In the genomic region with DNA sequence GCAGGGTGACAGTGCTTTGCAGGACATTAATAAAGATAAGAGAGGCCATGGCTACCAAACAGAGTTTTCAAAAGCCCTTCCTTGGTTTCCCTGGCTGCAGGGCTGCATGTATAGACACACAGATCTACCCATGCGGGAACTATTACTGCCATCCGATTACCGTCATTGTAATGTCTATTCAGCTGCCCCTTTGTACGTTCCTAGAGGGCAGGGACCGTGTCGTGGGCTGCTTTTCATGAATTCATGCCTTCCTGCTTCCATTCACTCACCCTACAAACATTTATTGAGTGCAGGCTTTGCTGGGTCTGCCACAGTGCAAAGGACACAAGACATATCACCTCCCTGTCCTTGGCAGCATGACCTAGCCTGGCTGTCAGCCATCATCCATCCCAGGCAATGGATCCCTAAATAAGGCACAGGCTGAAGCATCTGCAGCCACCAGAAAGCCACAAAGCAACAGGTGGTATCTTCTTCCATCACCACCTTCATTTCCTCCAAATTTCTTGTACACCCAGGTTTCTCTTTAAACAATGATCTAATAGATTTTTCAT, we compare ENCODE assay signal across 16 mouse cellular contexts.
DNase-seq lines count a peak whose midpoint lies in the region; ATAC-seq lines count a peak whose summit lies in the region.
"Had no signal": no experiment of that assay in that cellular context is flagged by ENCODE, and none has a peak within 500 bp of the region (broad histone marks: within the 10 kb centered on the region; RNA-seq: fewer than 3 reads in every experiment).

No protein-coding gene starts in this region.

- H3K9ac ChIP-seq in liver, embryonic 12.5 days = no peak overlapping the region
- no peak overlapping the region for H3K9ac ChIP-seq in liver, embryonic 11.5 days (ENCODE audit: low read depth, low read length)
- H3K9ac ChIP-seq in liver, embryonic 16.5 days (ENCODE audit: low read depth, low read length) = no peak overlapping the region
- H3K9ac ChIP-seq: embryonic facial prominence, embryonic 13.5 days; heart, embryonic 13.5 days had no signal

- intact Hi-C loops in heart, postnatal 36 days (cut with DNase I) = no loop called here

- 69% methylated on average over 6 of the region's 6 CpGs for WGBS in liver, embryonic 12.5 days (ENCODE audit: insufficient replicate concordance)
- 73% methylated on average over 6 of the region's 6 CpGs for WGBS in liver, embryonic 11.5 days
- WGBS in liver, embryonic 16.5 days (ENCODE audit: insufficient replicate concordance) = 55% methylated on average over 6 of the region's 6 CpGs

- H3K9me3 ChIP-seq in liver, embryonic 12.5 days (replicated peaks) = no peaks in the 10 kb centered on the region
- H3K9me3 ChIP-seq in liver, embryonic 11.5 days (ENCODE audit: control insufficient read depth, low read length) = no peaks in the 10 kb centered on the region
- no peaks in the 10 kb centered on the region for H3K9me3 ChIP-seq in liver, embryonic 16.5 days (replicated peaks; ENCODE audit: control insufficient read depth, low read length)
- H3K9me3 ChIP-seq: embryonic facial prominence, embryonic 13.5 days; heart, embryonic 13.5 days; limb, embryonic 10.5 days had no signal

- no peak for ATAC-seq in liver, embryonic 12.5 days
- ATAC-seq in liver, embryonic 11.5 days (replicated peaks; ENCODE audit: low FRiP score) = no peak
- peak; percentile 58; the same call in 1 of the 2 replicates for ATAC-seq in liver, embryonic 16.5 days (ENCODE audit: low read depth)

- H3K4me3 ChIP-seq in liver, embryonic 12.5 days = no peak overlapping the region
- H3K4me3 ChIP-seq in liver, embryonic 11.5 days (ENCODE audit: low read depth, low read length) = no peak overlapping the region
- H3K4me3 ChIP-seq in liver, embryonic 16.5 days (ENCODE audit: low read depth, low read length) = no peak overlapping the region
- H3K4me3 ChIP-seq: embryonic facial prominence, embryonic 13.5 days; heart, embryonic 13.5 days; limb, embryonic 10.5 days had no signal

- peaks cover 9% of the 10 kb centered on the region; the same call in 1 of the 2 replicates for H3K4me1 ChIP-seq in liver, embryonic 12.5 days
- peaks cover 2% of the 10 kb centered on the region; the same call in 1 of the 2 replicates for H3K4me1 ChIP-seq in liver, embryonic 11.5 days (replicated peaks; ENCODE audit: control insufficient read depth, insufficient read depth, low read length)
- no peaks in the 10 kb centered on the region; the same call in 1 of the 2 replicates for H3K4me1 ChIP-seq in liver, embryonic 16.5 days (ENCODE audit: control insufficient read depth, low read depth, low read length)
- H3K4me1 ChIP-seq: embryonic facial prominence, embryonic 13.5 days; heart, embryonic 13.5 days had no signal

- H3K36me3 ChIP-seq in liver, embryonic 12.5 days = no peaks in the 10 kb centered on the region
- H3K36me3 ChIP-seq in liver, embryonic 11.5 days (ENCODE audit: control insufficient read depth, insufficient read depth, low read length) = no peaks in the 10 kb centered on the region
- H3K36me3 ChIP-seq in liver, embryonic 16.5 days (ENCODE audit: control insufficient read depth, insufficient read depth) = no peaks in the 10 kb centered on the region
- H3K36me3 ChIP-seq: embryonic facial prominence, embryonic 13.5 days; heart, embryonic 13.5 days; limb, embryonic 10.5 days had no signal

- H3K27me3 ChIP-seq in liver, embryonic 12.5 days (replicated peaks) = no peaks in the 10 kb centered on the region
- H3K27me3 ChIP-seq in liver, embryonic 11.5 days (replicated peaks; ENCODE audit: control insufficient read depth, insufficient read depth, low read length) = no peaks in the 10 kb centered on the region
- no peaks in the 10 kb centered on the region for H3K27me3 ChIP-seq in liver, embryonic 16.5 days (ENCODE audit: control insufficient read depth, insufficient read depth, low read depth, low read length)
- H3K27me3 ChIP-seq: embryonic facial prominence, embryonic 13.5 days; heart, embryonic 13.5 days had no signal

- no peak overlapping the region for H3K4me2 ChIP-seq in liver, embryonic 12.5 days
- no peak overlapping the region for H3K4me2 ChIP-seq in liver, embryonic 11.5 days
- no peak overlapping the region for H3K4me2 ChIP-seq in liver, embryonic 16.5 days (ENCODE audit: low read depth, low read length)
- H3K4me2 ChIP-seq: embryonic facial prominence, embryonic 13.5 days; heart, embryonic 13.5 days had no signal

- peak overlapping the region; percentile 47 for H3K27ac ChIP-seq in liver, embryonic 12.5 days
- H3K27ac ChIP-seq in liver, embryonic 11.5 days (ENCODE audit: low read depth, low read length) = no peak overlapping the region
- peak overlapping the region; percentile 16 for H3K27ac ChIP-seq in liver, embryonic 16.5 days (ENCODE audit: low read length)
- H3K27ac ChIP-seq: embryonic facial prominence, embryonic 13.5 days; heart, embryonic 13.5 days; limb, embryonic 10.5 days had no signal

- peak; percentile 72 for DNase-seq in heart, adult 11 months
- DNase-seq in heart, postnatal 36 days = no peak
- DNase-seq in liver, embryonic 11.5 days (ENCODE audit: low spot score) = no peak
- DNase-seq in adrenal gland, postnatal 25 days = peak; percentile 12
- DNase-seq in T-cell, adult 2 months (ENCODE audit: low spot score) = no peak
- no peak for DNase-seq in layer of hippocampus, postnatal 25 days (ENCODE audit: extremely low spot score in 1 of 2, low spot score in 1 of 2)
- DNase-seq: gastrocnemius, postnatal 14 days; kidney, adult 2 months; layer of hippocampus, postnatal 36 days; lung, adult 2 months; lung, postnatal 4 days had no signal

Comparison
In these comparisons a context has a peak if more than half of its experiments do, and no peak if none do; other contexts are left out.
1. DNase-seq: peak in heart, adult 11 months (single experiment) and adrenal gland, postnatal 25 days (single experiment); none in heart, postnatal 36 days (0 of 2), liver, embryonic 11.5 days (single experiment), T-cell, adult 2 months (single experiment) and layer of hippocampus, postnatal 25 days (0 of 2).